Mouse (Mus musculus) kidney, postnatal 0 days (tissue): ENCODE measurements around the gene Serpinb9b. TPM values are rescaled to one million over a fixed set of nuclear protein-coding genes. Genes with fewer than 3 reads are reported as not detected.
A peak's percentile ranks its signal among the peaks of the same experiment; 100 is the strongest.
"Not testable (repeated sequence)": the region's sequence is repeated elsewhere in the genome, so short reads cannot be mapped to it uniquely, and the experiment has no call there.

Source experiments
- ATAC-seq: fragments of 200-750 bp; cut with Nextera tagmentation; replicated peaks from 2 replicates; pipeline ENCODE4 v1.8.0; 2017; ENCODE audit warnings: low read depth, moderate number of reproducible peaks, moderate TSS enrichment, moderate library complexity; ENCODE audit not compliant: low FRiP score
- DNase-seq: peaks from one replicate; pipeline ENCODE4 v3.0.0-alpha.2; 2016; ENCODE audit warnings: low spot score
- H3K27ac ChIP-seq: fragments of 300-500 bp; sonication (generic); 2 replicates; pipeline ENCODE4 v1.5.1; 2014; ENCODE audit warnings: mild to moderate bottlenecking
- H3K27me3 ChIP-seq: fragments of 300-500 bp; sonication (generic); 2 replicates; pipeline ENCODE4 v1.6.1; 2014; ENCODE audit warnings: low read length, mixed read lengths; ENCODE audit not compliant: insufficient read depth
- H3K36me3 ChIP-seq: fragments of 300-500 bp; sonication (generic); 2 replicates; pipeline ENCODE4 v1.6.1; 2014; ENCODE audit warnings: low read length, mixed read lengths; ENCODE audit not compliant: insufficient read depth
- H3K4me1 ChIP-seq: fragments of 300-500 bp; sonication (generic); replicated peaks from 2 replicates; pipeline ENCODE4 v1.6.1; 2014; ENCODE audit warnings: antibody characterized with exemption, low read length, mixed read lengths; ENCODE audit not compliant: insufficient read depth
- H3K4me2 ChIP-seq: fragments of 300-500 bp; sonication (generic); 2 replicates; pipeline ENCODE4 v1.6.1; 2014; ENCODE audit warnings: mild to moderate bottlenecking, low read length, moderate library complexity, mixed read lengths
- H3K4me3 ChIP-seq: fragments of 300-500 bp; sonication (generic); replicated peaks from 2 replicates; pipeline ENCODE4 v1.5.1; 2014; ENCODE audit warnings: low read depth, low read length
- H3K9ac ChIP-seq: fragments of 300-500 bp; sonication (generic); 2 replicates; pipeline ENCODE4 v1.6.1; 2014; ENCODE audit warnings: low read depth, low read length
- H3K9me3 ChIP-seq: fragments of 300-500 bp; sonication (generic); replicated peaks from 2 replicates; pipeline ENCODE4 v1.6.1; 2016; ENCODE audit warnings: low read length, inconsistent platforms, mixed read lengths
- CTCF ChIP-seq: IDR thresholded peaks from 2 replicates; pipeline ENCODE4 v1.5.1; 2016; ENCODE audit warnings: antibody characterized with exemption, low read depth, mild to moderate bottlenecking, moderate library complexity
- WGBS: fragments of 180-500 bp; shearing (Covaris S2); extraction: QIAGEN DNeasy Blood & Tissue Kit; methylation state at CpG from one replicate; pipeline ENCODE4 v1.1.7; 2014; 5-methylcytosine and 5-hydroxymethylcytosine counted together
- polyA plus RNA-seq: library from polyadenylated mRNA; unstranded; fragments of >200 nt; fragmentation: Nextera tagmentation; extraction: Ambion mirVana; gene quantifications from 2 replicates; pipeline ENCODE4 v1.2.1, GENCODE M21; 2015

Gene Serpinb9b
- polyA plus RNA-seq, 1 experiment from 2014 or later, result 0.16 TPM

- no peak for ATAC-seq
- no peaks in the 10 kb centered on the region for H3K9me3 ChIP-seq
- DNase-seq, result peak; percentile 36
- H3K27ac ChIP-seq, result no peak overlapping the region
- H3K36me3 ChIP-seq, result 0 out of 2 replicates have a peak, but pooled peaks cover 3% of the 10 kb centered on the region
- H3K4me1 ChIP-seq, result no peaks in the 10 kb centered on the region
- no peak overlapping the region for H3K4me3 ChIP-seq
- H3K27me3 ChIP-seq, result no peaks in the 10 kb centered on the region
- no peak overlapping the region for H3K9ac ChIP-seq
- H3K4me2 ChIP-seq, result no peak overlapping the region
- WGBS, result 75% methylated on average over 1 of the region's 1 CpGs
- no peak for TF ChIP-seq CTCF
Measured at GRCm38 (mm10) chr13:33012395-33012794, 14.8 kb upstream of the Serpinb9b start.

GRCm38 (mm10) chr13:33013271-33013670, 13.9 kb upstream of the Serpinb9b start:
- 67% methylated on average over 2 of the region's 2 CpGs for WGBS
- DNase-seq (no peak), ATAC-seq (no peak)
- H3K4me3 ChIP-seq, result no peak overlapping the region
- no peaks in the 10 kb centered on the region for H3K27me3 ChIP-seq
- H3K27ac ChIP-seq, result no peak overlapping the region
- H3K36me3 ChIP-seq, result 0 out of 2 replicates have a peak, but pooled peaks cover 3% of the 10 kb centered on the region
- H3K9me3 ChIP-seq, result no peaks in the 10 kb centered on the region
- no peak for TF ChIP-seq CTCF
- H3K9ac ChIP-seq, result no peak overlapping the region
- no peak overlapping the region for H3K4me2 ChIP-seq
- no peaks in the 10 kb centered on the region for H3K4me1 ChIP-seq

GRCm38 (mm10) chr13:33022371-33022770, 4.8 kb upstream of the Serpinb9b start:
- no peak overlapping the region for H3K4me3 ChIP-seq
- TF ChIP-seq CTCF, result no peak
- no peak overlapping the region for H3K27ac ChIP-seq
- no peak overlapping the region for H3K9ac ChIP-seq
- H3K9me3 ChIP-seq, result no peaks in the 10 kb centered on the region
- no peak overlapping the region for H3K4me2 ChIP-seq
- no peaks in the 10 kb centered on the region for H3K4me1 ChIP-seq
- DNase-seq (no peak), ATAC-seq (no peak)
- no peaks in the 10 kb centered on the region for H3K27me3 ChIP-seq
- H3K36me3 ChIP-seq, result no peaks in the 10 kb centered on the region
- 60% methylated on average over 1 of the region's 1 CpGs for WGBS

GRCm38 (mm10) chr13:33026427-33027057, 674 bp upstream of the Serpinb9b start:
- Histone ChIP-seq H3K4me3 (no peak overlapping the region), H3K27ac (no peak overlapping the region), H3K4me1 (no peaks in the 10 kb centered on the region), H3K27me3 (no peaks in the 10 kb centered on the region), H3K9ac (no peak overlapping the region), H3K9me3 (no peaks in the 10 kb centered on the region), H3K36me3 (no peaks in the 10 kb centered on the region), H3K4me2 (no peak overlapping the region)
- 57% methylated on average over 1 of the region's 1 CpGs for WGBS
- DNase-seq (no peak), ATAC-seq (no peak)
- TF ChIP-seq CTCF, result no peak

- Histone ChIP-seq H3K27me3 (no peaks in the 10 kb centered on the region), H3K4me2 (no peak overlapping the region), H3K4me3 (no peak overlapping the region), H3K9me3 (no peaks in the 10 kb centered on the region), H3K27ac (no peak overlapping the region), H3K36me3 (no peaks in the 10 kb centered on the region), H3K9ac (no peak overlapping the region), H3K4me1 (no peaks in the 10 kb centered on the region)
- 45% methylated on average over 2 of the region's 2 CpGs for WGBS
- DNase-seq (no peak), ATAC-seq (no peak)
- no peak for TF ChIP-seq CTCF
Measured at GRCm38 (mm10) chr13:33028146-33028545, 930 bp downstream of the Serpinb9b start.

- Histone ChIP-seq H3K9ac (no peak overlapping the region), H3K9me3 (no peaks in the 10 kb centered on the region), H3K4me1 (no peaks in the 10 kb centered on the region), H3K4me2 (no peak overlapping the region), H3K27ac (no peak overlapping the region), H3K27me3 (no peaks in the 10 kb centered on the region), H3K4me3 (no peak overlapping the region), H3K36me3 (no peaks in the 10 kb centered on the region)
- WGBS, result 53% methylated on average over 2 of the region's 2 CpGs
- DNase-seq (no peak), ATAC-seq (no peak)
- no peak for TF ChIP-seq CTCF
Measured at GRCm38 (mm10) chr13:33028550-33028949, 1.3 kb downstream of the Serpinb9b start.

GRCm38 (mm10) chr13:33029478-33029877, 2.3 kb downstream of the Serpinb9b start:
- not testable (repeated sequence) for ATAC-seq, H3K9me3 ChIP-seq, H3K4me1 ChIP-seq, H3K27me3 ChIP-seq, H3K36me3 ChIP-seq, H3K9ac ChIP-seq, H3K4me2 ChIP-seq, DNase-seq, H3K4me3 ChIP-seq, H3K27ac ChIP-seq
- 96% methylated on average over 2 of the region's 2 CpGs for WGBS
